27 mouse cellular contexts compared by ENCODE assay signal in genomic region chr16:17326064-17326463, GRCm38 (mm10). TPM values are rescaled to one million over a fixed set of nuclear protein-coding genes. Genes with fewer than 3 reads are reported as not detected.
"Had no signal": no experiment of that assay in that cellular context is flagged by ENCODE, and none has a peak within 500 bp of the region (broad histone marks: within the 10 kb centered on the region; RNA-seq: fewer than 3 reads in every experiment).

No protein-coding gene starts in this region.

- H3K27ac ChIP-seq: intestine, embryonic 15.5 days; kidney, embryonic 15.5 days; limb, embryonic 10.5 days; limb, embryonic 13.5 days; liver, embryonic 12.5 days; liver, embryonic 15.5 days; neural tube, embryonic 13.5 days; stomach, postnatal 0 days had no signal

- H3K36me3 ChIP-seq: intestine, embryonic 15.5 days had no signal

- DNase-seq: kidney, adult 11 months; kidney, adult 8-10 months; kidney, postnatal 10 days; kidney, postnatal 36 days; layer of hippocampus, postnatal 36 days; liver; lung, adult 2 months; lung, postnatal 14 days; lung, postnatal 4 days; midbrain, embryonic 14.5 days; retina, postnatal 1 day; right cerebral cortex, postnatal 4 days; thymus, adult 2 months; thymus, postnatal 14 days; thymus, postnatal 4 days had no signal

- ATAC-seq: intestine, embryonic 15.5 days; liver, embryonic 12.5 days had no signal

- H3K4me1 ChIP-seq: intestine, embryonic 15.5 days; kidney, embryonic 15.5 days; limb, embryonic 10.5 days; limb, embryonic 13.5 days; liver, embryonic 12.5 days; liver, embryonic 15.5 days; neural tube, embryonic 13.5 days had no signal

- H3K9ac ChIP-seq: intestine, embryonic 15.5 days; kidney, embryonic 15.5 days; limb, embryonic 13.5 days; liver, embryonic 12.5 days; liver, embryonic 15.5 days; neural tube, embryonic 13.5 days had no signal

- H3K9me3 ChIP-seq: intestine, embryonic 15.5 days; kidney, embryonic 15.5 days; limb, embryonic 10.5 days; limb, embryonic 13.5 days; liver, embryonic 12.5 days; liver, embryonic 15.5 days; neural tube, embryonic 13.5 days had no signal

- H3K27me3 ChIP-seq: intestine, embryonic 15.5 days; kidney, embryonic 15.5 days; limb, embryonic 13.5 days; liver, embryonic 12.5 days; liver, embryonic 15.5 days; neural tube, embryonic 13.5 days had no signal

- H3K4me3 ChIP-seq: intestine, embryonic 15.5 days; kidney, embryonic 15.5 days; limb, embryonic 10.5 days; limb, embryonic 13.5 days; liver, embryonic 12.5 days; liver, embryonic 15.5 days; myocyte; neural tube, embryonic 13.5 days had no signal

- H3K4me2 ChIP-seq: intestine, embryonic 15.5 days; kidney, embryonic 15.5 days; limb, embryonic 13.5 days; liver, embryonic 12.5 days; liver, embryonic 15.5 days; midbrain, embryonic 11.5 days; neural tube, embryonic 13.5 days had no signal

RNA-seq across cellular contexts. Expression of gene Serpind1, which starts 5.1 kb away (rescaled TPM):
- total RNA-seq: megakaryocyte progenitor cell, adult 5-6 weeks; megakaryocyte-erythroid progenitor cell, adult 5-6 weeks had no signal
